Mouse (Mus musculus) megakaryocyte, embryonic 14.5 days (primary cell): ENCODE results near the gene Zdhhc14.

Experiments
- FLI1 ChIP-seq: IDR thresholded peaks from 2 replicates; pipeline ENCODE4 v1.6.1; 2012; ENCODE audit warnings: low read length, inconsistent platforms, mixed read lengths
- GATA1 ChIP-seq: IDR thresholded peaks from 3 replicates; pipeline ENCODE4 v1.6.1; 2012; ENCODE audit warnings: mixed read lengths, low read length, inconsistent platforms, borderline replicate concordance

GRCm38 (mm10) chr17:5764270-5764669 lies 271.9 kb downstream of the Zdhhc14 start:
- no peak for TF ChIP-seq FLI1
- no peak for TF ChIP-seq GATA1
